Mouse (Mus musculus) bone marrow, adult 2 months (tissue): ENCODE measurements at regions not wholly inside any gene's neighbourhood (a gene's known extent, or its start where the extent isn't known, plus 50 kb on each side); places are given as distances from the start of the nearest gene placed in this dataset.

Source experiments
- H3K27ac ChIP-seq: fragments of 200-500 bp; 2 replicates; pipeline ENCODE4 v1.5.1; 2012; ENCODE audit warnings: low read depth, mild to moderate bottlenecking, control low read depth, inconsistent platforms, low read length; ENCODE audit not compliant: control insufficient read depth, poor library complexity, insufficient read depth
- H3K4me1 ChIP-seq: fragments of 200-500 bp; 2 replicates; pipeline ENCODE4 v1.6.1; 2011; ENCODE audit warnings: low read length; ENCODE audit not compliant: control insufficient read depth, insufficient read depth
- H3K4me3 ChIP-seq: fragments of 200-500 bp; replicated peaks from 2 replicates; pipeline ENCODE3; 2011; ENCODE audit warnings: mild to moderate bottlenecking, low read depth, low read length, control low read depth; ENCODE audit not compliant: control insufficient read depth
- CTCF ChIP-seq: fragments of 200-500 bp; IDR thresholded peaks from 2 replicates; pipeline ENCODE4 v1.5.1; 2011; ENCODE audit warnings: low read length, control low read depth; ENCODE audit not compliant: control insufficient read depth, insufficient read depth
- POLR2A ChIP-seq: fragments of 200-500 bp; IDR thresholded peaks from 2 replicates; pipeline ENCODE4 v1.6.1; 2011; ENCODE audit warnings: low read depth, mild to moderate bottlenecking, control low read depth, low read length, borderline replicate concordance; ENCODE audit not compliant: control insufficient read depth
- WGBS: fragments of 180-500 bp; shearing (Covaris S2); methylation state at CpG from one replicate; pipeline ENCODE4 v1.1.7; 2018; 5-methylcytosine and 5-hydroxymethylcytosine counted together

- TF ChIP-seq POLR2A = no peak
- no peak for TF ChIP-seq CTCF
- H3K27ac ChIP-seq = no peak overlapping the region
Observed at GRCm38 (mm10) chr14:79879333-79880035, 104.4 kb upstream of the Olfm4 start.

GRCm38 (mm10) chr14:79878285-79879019, 105.4 kb upstream of the Olfm4 start:
- 83% methylated on average over 17 of the region's 17 CpGs for WGBS
- Histone ChIP-seq H3K4me3 (no peak overlapping the region), H3K27ac (no peak overlapping the region), H3K4me1 (no peaks in the 10 kb centered on the region)
- TF ChIP-seq CTCF (no peak), POLR2A (no peak)

More at GRCm38 (mm10) chr14:79879333-79880035, 104.4 kb upstream of the Olfm4 start:
- 67% methylated on average over 11 of the region's 11 CpGs for WGBS
- H3K4me1 ChIP-seq = no peaks in the 10 kb centered on the region
- H3K4me3 ChIP-seq = no peak overlapping the region

- Histone ChIP-seq H3K4me3 (no peak overlapping the region), H3K4me1 (no peaks in the 10 kb centered on the region), H3K27ac (no peak overlapping the region)
- WGBS = 65% methylated on average over 13 of the region's 13 CpGs
- TF ChIP-seq POLR2A (no peak), CTCF (no peak)
Observed at GRCm38 (mm10) chr14:79873062-79873461, 102.0 kb upstream of the Pcdh8 start.

- no peak overlapping the region for H3K27ac ChIP-seq
- TF ChIP-seq CTCF = no peak
- no peak for TF ChIP-seq POLR2A
- no peak overlapping the region for H3K4me3 ChIP-seq
- H3K4me1 ChIP-seq = no peaks in the 10 kb centered on the region
- 17% methylated on average over 1 of the region's 1 CpGs for WGBS
Observed at GRCm38 (mm10) chr14:79872430-79872829, 101.3 kb upstream of the Pcdh8 start.

- 28% methylated on average over 1 of the region's 1 CpGs for WGBS
- TF ChIP-seq CTCF (no peak), POLR2A (no peak)
- no peak overlapping the region for H3K4me3 ChIP-seq
- no peak overlapping the region for H3K27ac ChIP-seq
- no peaks in the 10 kb centered on the region for H3K4me1 ChIP-seq
Observed at GRCm38 (mm10) chr14:79869325-79869724, 98.2 kb upstream of the Pcdh8 start.

GRCm38 (mm10) chr14:79856245-79856644, 85.1 kb upstream of the Pcdh8 start:
- Histone ChIP-seq H3K27ac (no peak overlapping the region), H3K4me1 (no peaks in the 10 kb centered on the region), H3K4me3 (no peak overlapping the region)
- no peak for TF ChIP-seq CTCF
- WGBS = 75% methylated on average over 7 of the region's 7 CpGs

GRCm38 (mm10) chr14:79854216-79854615, 83.1 kb upstream of the Pcdh8 start:
- 72% methylated on average over 5 of the region's 5 CpGs for WGBS
- H3K4me3 ChIP-seq = no peak overlapping the region
- no peaks in the 10 kb centered on the region for H3K4me1 ChIP-seq
- no peak overlapping the region for H3K27ac ChIP-seq
- TF ChIP-seq CTCF (no peak), POLR2A (no peak)

- Histone ChIP-seq H3K4me1 (no peaks in the 10 kb centered on the region), H3K27ac (no peak overlapping the region), H3K4me3 (no peak overlapping the region)
- 80% methylated on average over 10 of the region's 10 CpGs for WGBS
- TF ChIP-seq CTCF = no peak
- no peak for TF ChIP-seq POLR2A
Observed at GRCm38 (mm10) chr14:79852683-79853082, 81.6 kb upstream of the Pcdh8 start.

GRCm38 (mm10) chr14:79851795-79852194, 80.7 kb upstream of the Pcdh8 start:
- no peak for TF ChIP-seq POLR2A
- no peak for TF ChIP-seq CTCF
- Histone ChIP-seq H3K4me1 (no peaks in the 10 kb centered on the region), H3K4me3 (no peak overlapping the region), H3K27ac (no peak overlapping the region)
- 78% methylated on average over 7 of the region's 7 CpGs for WGBS

GRCm38 (mm10) chr14:79851231-79851630, 80.1 kb upstream of the Pcdh8 start:
- 81% methylated on average over 10 of the region's 10 CpGs for WGBS
- TF ChIP-seq POLR2A (no peak), CTCF (no peak)
- Histone ChIP-seq H3K27ac (no peak overlapping the region), H3K4me1 (no peaks in the 10 kb centered on the region), H3K4me3 (no peak overlapping the region)
